Mouse (Mus musculus): ENCODE data around the gene Aph1a. TPM values are rescaled to one million over a fixed set of nuclear protein-coding genes. Genes with fewer than 3 reads are reported as not detected.

Aph1a gene
- total RNA-seq, 2 experiments from 2014 or later: 72.2 to 83.3 TPM

Other genes with a start within 250 kb of the Aph1a start
- gene Mcl1, start 235.2 kb upstream of the Aph1a start, total RNA-seq (2021): 10 to 100 TPM; 60.8 to 61.3 TPM
- 1 to 10 TPM; 5.0 to 5.1 TPM for gene Adamtsl4, start 206.1 kb upstream of the Aph1a start, total RNA-seq (2021)
- 10 to 100 TPM in 1 of 2 experiments, 1 to 10 TPM in 1; 8.4 to 10.5 TPM for gene Ecm1, start 154.4 kb upstream of the Aph1a start, total RNA-seq (2021)
- gene Tars2, start 133.8 kb upstream of the Aph1a start, total RNA-seq (2021): 10 to 100 TPM; 39.4 to 51.2 TPM
- 10 to 100 TPM; 68.5 to 71.8 TPM for gene Rprd2, start 75.1 kb upstream of the Aph1a start, total RNA-seq (2021)
- 10 to 100 TPM; 29.9 to 38.4 TPM for gene Prpf3, start 38.1 kb upstream of the Aph1a start, total RNA-seq (2021)
- gene Mrps21, start 22.4 kb upstream of the Aph1a start, total RNA-seq (2021): 100 to 1,000 TPM; 159 to 165 TPM
- gene Ciart, start 11.7 kb upstream of the Aph1a start, total RNA-seq (2021): 10 to 100 TPM in 1 of 2 experiments, 1 to 10 TPM in 1; 8.1 to 12.9 TPM
- gene BC028528, start 2.0 kb upstream of the Aph1a start, total RNA-seq (2021): 1 to 10 TPM; 2.5 to 3.6 TPM
- 10 to 100 TPM in 1 of 2 experiments, 1 to 10 TPM in 1; 9.0 to 12.2 TPM for gene Car14, start 10.7 kb downstream of the Aph1a start, total RNA-seq (2021)
- gene Anp32e, start 35.3 kb downstream of the Aph1a start, total RNA-seq (2021): 10 to 100 TPM; 77.4 to 94.7 TPM
- gene Plekho1, start 102.0 kb downstream of the Aph1a start, total RNA-seq (2021): 10 to 100 TPM; 37.3 to 41.0 TPM
- 10 to 100 TPM; 40.8 to 46.3 TPM for gene Vps45, start 164.5 kb downstream of the Aph1a start, total RNA-seq (2021)
- gene Otud7b, start 210.6 kb downstream of the Aph1a start, total RNA-seq (2021): 10 to 100 TPM; 31.0 to 32.6 TPM